Mouse (Mus musculus) MEL (cell line): ENCODE measurements around the gene Gm49601.

Experiments used
- EP300 ChIP-seq, 2 experiments: IDR thresholded peaks; 2 replicates each; pipeline ENCODE4 v1.6.1; 2011; ENCODE audit warnings: improper control_type of control experiment in 2 of 2, low read length in 2 of 2, low read depth in 1 of 2, mild to moderate bottlenecking in 1 of 2
- GATA1 ChIP-seq: IDR thresholded peaks from 2 replicates; pipeline ENCODE4 v1.6.1; 2011; ENCODE audit warnings: low read depth, low read length, improper control_type of control experiment
- POLR2A ChIP-seq, 2 experiments: IDR thresholded peaks; 2 replicates each; pipeline ENCODE4 v1.6.1; 2011 to 2012; ENCODE audit warnings: low read length in 2 of 2, mild to moderate bottlenecking in 2 of 2, control low read depth in 1 of 2, improper control_type of control experiment in 1 of 2, low read depth in 1 of 2, moderate library complexity in 1 of 2; ENCODE audit not compliant: control insufficient read depth in 1 of 2, insufficient read depth in 1 of 2, poor library complexity in 1 of 2

DNA sequence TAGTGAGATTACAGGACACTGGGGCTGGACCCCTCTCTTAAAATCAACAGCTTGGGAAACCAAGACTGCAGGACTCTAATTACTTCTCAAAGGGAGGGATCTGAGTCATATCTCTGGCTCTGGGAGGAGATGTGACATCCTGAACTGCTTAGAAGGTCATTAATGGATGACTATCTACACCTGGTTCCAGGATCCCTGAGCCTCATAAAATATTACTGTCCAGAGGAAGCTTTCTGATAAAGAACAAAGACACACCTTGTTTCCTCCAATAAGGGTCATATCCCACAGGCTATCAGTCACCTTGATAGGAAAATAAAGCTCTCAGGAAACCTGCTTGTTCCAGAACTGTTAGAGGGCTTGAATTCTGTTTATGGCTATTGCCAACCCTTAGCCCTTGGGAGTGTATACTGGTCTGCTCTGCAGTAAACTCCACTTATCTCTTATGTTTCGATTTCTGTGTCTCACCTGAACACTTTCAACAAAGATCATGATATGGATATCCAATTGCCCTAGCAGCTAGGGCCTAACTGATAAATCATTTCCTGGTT lies 13.2 kb upstream of the Gm49601 start:
- TF ChIP-seq EP300 (IDR thresholded peaks at IDR 0.05; ENCODE audit: low read depth in 1 of 2, low read length in 2 of 2) (no peak), POLR2A (IDR thresholded peaks at IDR 0.05; ENCODE audit: control insufficient read depth in 1 of 2, insufficient read depth in 1 of 2, low read depth in 1 of 2, low read length in 2 of 2, poor library complexity in 1 of 2) (no peak), GATA1 (no peak)
